Mouse (Mus musculus) kidney, adult 2 months (tissue): ENCODE data around the gene Epyc. TPM values are rescaled to one million over a fixed set of nuclear protein-coding genes. Genes with fewer than 3 reads are reported as not detected.
A peak's percentile ranks its signal among the peaks of the same experiment; 100 is the strongest.

Source experiments
- DNase-seq: peaks from one replicate; pipeline ENCODE4 v3.0.0; 2021
- H3K27ac ChIP-seq: fragments of 200-500 bp; 2 replicates; pipeline ENCODE4 v1.5.1; 2012; ENCODE audit warnings: low read depth, low read length, control low read depth, inconsistent platforms; ENCODE audit not compliant: insufficient read depth
- H3K27me3 ChIP-seq: fragments of 200-500 bp; replicated peaks from 2 replicates; pipeline ENCODE4 v1.6.1; 2012; ENCODE audit warnings: mild to moderate bottlenecking, moderate library complexity, low read length, inconsistent platforms; ENCODE audit not compliant: control insufficient read depth, insufficient read depth
- H3K36me3 ChIP-seq: fragments of 200-500 bp; 2 replicates; pipeline ENCODE4 v1.6.1; 2012; ENCODE audit warnings: mild to moderate bottlenecking, moderate library complexity, low read length, inconsistent platforms; ENCODE audit not compliant: control insufficient read depth, insufficient read depth
- H3K4me1 ChIP-seq: fragments of 200-500 bp; 2 replicates; pipeline ENCODE4 v1.6.1; 2011; ENCODE audit warnings: low read length; ENCODE audit not compliant: control insufficient read depth, insufficient read depth
- H3K4me3 ChIP-seq: fragments of 200-500 bp; 2 replicates; pipeline ENCODE4 v1.5.1; 2011; ENCODE audit warnings: mild to moderate bottlenecking, low read depth, low read length, control low read depth; ENCODE audit not compliant: insufficient read depth
- CTCF ChIP-seq: fragments of 200-500 bp; conservative IDR thresholded peaks from 2 replicates; pipeline ENCODE4 v1.5.1; 2011; ENCODE audit warnings: low read depth, mild to moderate bottlenecking, control low read depth, low read length, moderate library complexity, mixed read lengths; ENCODE audit not compliant: insufficient read depth, insufficient read length
- POLR2A ChIP-seq: fragments of 200-500 bp; IDR thresholded peaks from one replicate; pipeline ENCODE4 v1.6.1; 2011; ENCODE audit warnings: low read depth, low read length, control low read depth
- WGBS: fragments of 180-500 bp; shearing (Covaris S2); methylation state at CpG from one replicate; pipeline ENCODE4 v1.1.7; 2018; 5-methylcytosine and 5-hydroxymethylcytosine counted together
- polyA plus RNA-seq: library from polyadenylated mRNA; depleted of rRNA; stranded (reverse); fragments of >200 nt; gene quantifications from 2 replicates; pipeline ENCODE4 v1.2.3, GENCODE M21; 2012

Epyc gene
- polyA plus RNA-seq, 1 experiment, result 0.22 TPM

DNA sequence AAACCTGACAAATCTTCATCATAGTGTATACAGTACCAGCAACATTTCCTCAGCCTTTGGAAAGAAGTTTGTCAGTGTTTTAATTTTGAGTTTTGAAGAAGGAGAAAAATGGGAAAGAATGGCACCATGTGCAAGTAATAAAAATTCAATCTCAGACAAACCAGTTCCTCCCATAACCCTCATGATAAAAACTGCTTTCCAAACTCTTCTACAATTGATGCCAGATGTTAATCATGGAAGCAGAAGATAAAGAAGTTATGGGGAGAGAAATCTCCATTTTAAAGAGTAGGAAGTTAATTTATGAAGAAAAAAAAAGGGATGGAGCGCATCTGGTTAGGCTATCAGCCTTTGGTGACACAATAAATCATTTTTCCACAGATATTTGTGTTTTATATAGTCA lies 17.3 kb upstream of the Epyc start:
- WGBS, result 73% methylated on average over 1 of the region's 1 CpGs
- H3K4me3 ChIP-seq, result no peak overlapping the region
- no peaks in the 10 kb centered on the region for H3K4me1 ChIP-seq
- no peaks in the 10 kb centered on the region for H3K27me3 ChIP-seq
- TF ChIP-seq POLR2A (no peak), CTCF (no peak)
- no peak for DNase-seq
- H3K27ac ChIP-seq, result no peak overlapping the region
- H3K36me3 ChIP-seq, result no peaks in the 10 kb centered on the region

DNA sequence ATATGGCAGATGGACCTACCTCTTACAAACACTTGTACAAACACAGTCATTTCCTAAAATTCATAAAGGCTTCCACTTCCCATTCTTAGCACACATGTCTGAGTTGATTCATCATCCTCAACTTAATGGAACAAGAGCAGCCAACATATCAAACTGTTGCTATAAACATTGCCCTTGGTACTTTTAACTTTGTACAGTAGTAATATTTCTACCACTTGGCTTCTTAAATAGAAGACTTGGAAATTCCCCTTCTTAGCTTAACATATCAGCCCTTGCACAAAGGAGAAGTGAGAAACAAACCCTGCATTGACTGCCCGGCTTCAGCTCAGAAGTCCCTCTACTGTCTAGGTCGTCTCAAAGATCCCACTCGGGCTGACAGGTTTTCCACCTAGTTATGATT lies 12.8 kb upstream of the Epyc start:
- H3K36me3 ChIP-seq, result no peaks in the 10 kb centered on the region
- H3K4me3 ChIP-seq, result no peak overlapping the region
- DNase-seq, result no peak
- H3K4me1 ChIP-seq, result no peaks in the 10 kb centered on the region
- no peaks in the 10 kb centered on the region for H3K27me3 ChIP-seq
- TF ChIP-seq CTCF, result no peak
- no peak for TF ChIP-seq POLR2A
- WGBS, result 83% methylated on average over 3 of the region's 3 CpGs
- no peak overlapping the region for H3K27ac ChIP-seq

DNA sequence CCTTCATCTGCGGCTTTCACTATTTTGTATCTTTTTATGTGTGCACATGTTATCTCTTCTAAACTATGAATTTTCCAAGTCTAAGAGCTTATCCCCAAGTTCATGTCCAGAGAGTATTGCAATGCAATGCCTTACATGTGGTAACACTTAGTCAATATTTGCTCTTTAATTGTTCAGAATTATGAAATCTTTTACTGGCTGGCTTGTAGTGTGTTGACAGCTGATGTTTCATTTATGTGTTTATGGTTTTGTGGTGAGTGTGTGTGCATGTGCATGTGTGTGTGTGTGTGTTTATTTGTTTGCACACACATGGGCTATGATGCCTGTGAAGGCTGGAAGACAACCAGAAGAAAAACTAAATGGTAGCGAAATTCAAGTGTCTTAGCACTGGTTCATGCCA lies 1.9 kb upstream of the Epyc start:
- H3K27me3 ChIP-seq, result no peaks in the 10 kb centered on the region
- whole genome bisulfite sequencing, result 87% methylated on average over 2 of the region's 2 CpGs
- no peaks in the 10 kb centered on the region for H3K36me3 ChIP-seq
- no peaks in the 10 kb centered on the region for H3K4me1 ChIP-seq
- TF ChIP-seq POLR2A (no peak), CTCF (no peak)
- no peak overlapping the region for H3K4me3 ChIP-seq
- DNase-seq, result no peak
- H3K27ac ChIP-seq, result no peak overlapping the region

DNA sequence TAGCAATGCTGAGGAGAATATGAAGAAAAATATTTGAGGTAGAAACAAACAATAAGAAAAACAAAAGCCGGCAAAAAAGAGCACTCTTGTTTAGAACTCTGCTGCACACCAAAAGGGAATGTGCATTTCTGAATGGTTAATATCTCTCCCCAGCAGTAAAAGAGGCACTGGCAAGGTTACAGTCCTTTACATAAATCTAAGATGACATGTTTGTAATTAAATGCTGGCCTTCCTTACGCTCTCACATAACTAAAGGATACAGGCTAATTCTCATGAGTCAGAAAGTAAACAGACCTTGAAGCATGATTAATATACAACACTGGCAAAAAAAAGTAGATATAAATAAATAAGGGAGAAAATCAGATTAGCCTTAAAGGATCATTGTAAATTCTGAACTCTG lies 6.5 kb downstream of the Epyc start:
- peak; percentile 3 for DNase-seq
- Histone ChIP-seq H3K4me3 (no peak overlapping the region), H3K4me1 (no peaks in the 10 kb centered on the region), H3K27me3 (no peaks in the 10 kb centered on the region), H3K36me3 (no peaks in the 10 kb centered on the region), H3K27ac (no peak overlapping the region)
- TF ChIP-seq POLR2A (no peak), CTCF (no peak)
- 46% methylated on average over 2 of the region's 2 CpGs for WGBS

- DNase-seq, result no peak
- no peak for TF ChIP-seq CTCF
- no peak for TF ChIP-seq POLR2A
- WGBS, result 97% methylated on average over 1 of the region's 1 CpGs
Observed at GRCm38 (mm10) chr10:97659489-97659888, 15.6 kb downstream of the Epyc start.

DNA sequence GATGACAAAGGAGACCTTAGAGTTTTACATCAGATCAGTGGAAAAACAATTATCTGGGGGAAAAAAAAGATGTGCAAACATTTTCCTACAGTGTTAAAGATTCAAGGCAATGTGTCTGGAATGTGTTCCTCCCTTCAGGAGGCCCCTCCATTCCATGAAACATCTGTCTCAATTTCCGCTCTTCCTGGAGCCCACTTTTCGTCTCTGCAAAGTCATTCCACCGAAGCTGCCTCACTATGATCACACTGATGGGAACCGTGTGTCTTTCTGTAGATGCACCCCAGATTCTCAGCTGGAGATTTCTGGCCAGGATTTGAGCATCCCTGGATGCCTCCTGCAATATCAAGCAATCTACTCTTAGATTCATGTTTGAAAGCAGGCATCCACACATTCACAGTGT lies 24.8 kb downstream of the Epyc start:
- Histone ChIP-seq H3K27ac (no peak overlapping the region), H3K4me1 (no peaks in the 10 kb centered on the region), H3K36me3 (no peaks in the 10 kb centered on the region), H3K27me3 (no peaks in the 10 kb centered on the region), H3K4me3 (no peak overlapping the region)
- no peak for DNase-seq
- WGBS, result 56% methylated on average over 4 of the region's 4 CpGs
- TF ChIP-seq CTCF (no peak), POLR2A (no peak)

More at GRCm38 (mm10) chr10:97659489-97659888, 15.6 kb downstream of the Epyc start:
- Histone ChIP-seq H3K27me3 (no peaks in the 10 kb centered on the region; the same call in 1 of the 2 replicates), H3K36me3 (no peaks in the 10 kb centered on the region), H3K4me3 (no peak overlapping the region), H3K27ac (no peak overlapping the region), H3K4me1 (no peaks in the 10 kb centered on the region)

DNA sequence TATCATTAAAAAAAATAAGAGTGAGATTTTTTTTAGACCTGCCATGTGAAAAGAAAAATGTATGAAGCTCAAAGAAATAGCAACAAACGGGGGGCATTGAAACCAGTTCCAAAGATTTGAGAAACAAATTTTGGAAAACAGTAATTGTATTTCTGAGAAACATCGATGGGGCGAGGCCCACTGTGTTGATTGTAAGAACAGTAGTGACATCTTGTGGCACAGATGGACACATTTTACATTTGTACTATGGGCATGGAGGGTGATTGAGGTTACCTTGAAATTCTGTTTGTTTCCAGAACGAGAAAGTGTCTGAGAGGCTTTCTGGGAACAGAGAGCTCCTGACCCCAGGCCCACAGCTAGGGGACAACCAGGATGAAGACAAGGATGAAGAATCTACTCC lies 26.3 kb downstream of the Epyc start:
- Histone ChIP-seq H3K4me3 (no peak overlapping the region), H3K4me1 (no peaks in the 10 kb centered on the region), H3K27ac (no peak overlapping the region), H3K27me3 (no peaks in the 10 kb centered on the region), H3K36me3 (no peaks in the 10 kb centered on the region)
- DNase-seq, result peak; percentile 26
- no peak for TF ChIP-seq POLR2A
- no peak for TF ChIP-seq CTCF
- 47% methylated on average over 4 of the region's 4 CpGs for WGBS

DNA sequence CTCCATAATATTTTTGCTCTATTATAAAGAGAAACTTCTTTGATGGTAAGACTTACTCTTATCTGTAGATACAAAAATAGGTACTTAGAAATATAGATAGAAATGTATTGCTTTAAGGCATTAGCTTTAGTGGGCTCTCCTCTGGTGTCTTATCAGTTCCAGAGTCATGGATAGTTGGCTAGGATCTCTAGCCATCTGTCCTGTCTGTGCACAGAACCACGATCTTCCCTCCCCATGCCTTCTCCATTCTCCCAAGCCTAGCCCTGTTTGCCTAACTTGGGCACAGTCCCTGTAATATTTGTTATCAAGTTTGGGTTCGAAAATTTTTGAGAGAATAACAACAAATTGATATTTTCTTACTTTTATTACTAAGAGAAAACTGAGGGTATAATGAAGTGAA lies 29.4 kb downstream of the Epyc start:
- Histone ChIP-seq H3K4me3 (no peak overlapping the region), H3K27me3 (no peaks in the 10 kb centered on the region), H3K36me3 (no peaks in the 10 kb centered on the region), H3K4me1 (no peaks in the 10 kb centered on the region), H3K27ac (no peak overlapping the region)
- 62% methylated on average over 2 of the region's 2 CpGs for WGBS
- no peak for DNase-seq
- TF ChIP-seq CTCF, result no peak
- TF ChIP-seq POLR2A, result no peak
